Mouse (Mus musculus) lung, embryonic 14.5 days (tissue): Measurements from ENCODE around the gene Msi2. TPM values are rescaled to one million over a fixed set of nuclear protein-coding genes. Genes with fewer than 3 reads are reported as not detected.

ENCODE experiments used
- ATAC-seq: fragments of 200-750 bp; cut with Nextera tagmentation; 2 replicates; pipeline ENCODE4 v1.8.0; 2017; ENCODE audit warnings: mild to moderate bottlenecking, moderate TSS enrichment, moderate library complexity; ENCODE audit not compliant: insufficient read depth
- DNase-seq: peaks from one replicate; pipeline ENCODE4 v3.0.0-alpha.2; 2015
- H3K27ac ChIP-seq: fragments of 300-500 bp; sonication (generic); 2 replicates; pipeline ENCODE4 v1.5.1; 2014; ENCODE audit warnings: low read depth, mild to moderate bottlenecking, moderate library complexity
- H3K27me3 ChIP-seq: fragments of 300-500 bp; sonication (generic); 2 replicates; pipeline ENCODE4 v1.6.1; 2014; ENCODE audit warnings: low read length, control low read depth; ENCODE audit not compliant: insufficient read depth
- H3K36me3 ChIP-seq: fragments of 300-500 bp; sonication (generic); 2 replicates; pipeline ENCODE4 v1.6.1; 2014; ENCODE audit warnings: control low read depth; ENCODE audit not compliant: insufficient read depth
- H3K4me1 ChIP-seq: fragments of 300-500 bp; sonication (generic); 2 replicates; pipeline ENCODE4 v1.6.1; 2014; ENCODE audit warnings: antibody characterized with exemption, control low read depth; ENCODE audit not compliant: insufficient read depth
- H3K4me2 ChIP-seq: fragments of 300-500 bp; sonication (generic); 2 replicates; pipeline ENCODE4 v1.6.1; 2014; ENCODE audit warnings: mild to moderate bottlenecking
- H3K4me3 ChIP-seq: fragments of 300-500 bp; sonication (generic); 2 replicates; pipeline ENCODE4 v1.5.1; 2014; ENCODE audit warnings: low read depth, low read length
- H3K9ac ChIP-seq: fragments of 300-500 bp; sonication (generic); 2 replicates; pipeline ENCODE4 v1.6.1; 2014
- H3K9me3 ChIP-seq: fragments of 300-500 bp; sonication (generic); 2 replicates; pipeline ENCODE4 v1.6.1; 2016; ENCODE audit warnings: low read depth, low read length, control low read depth
- CTCF ChIP-seq: IDR thresholded peaks from 2 replicates; pipeline ENCODE4 v1.5.1; 2016; ENCODE audit warnings: antibody characterized with exemption, low read depth
- WGBS: fragments of 180-500 bp; shearing (Covaris S2); extraction: QIAGEN DNeasy Blood & Tissue Kit; methylation state at CpG from one replicate; pipeline ENCODE4 v1.1.7; 2014; 5-methylcytosine and 5-hydroxymethylcytosine counted together
- polyA plus RNA-seq: library from polyadenylated mRNA; unstranded; fragments of >200 nt; fragmentation: Nextera tagmentation; extraction: Ambion mirVana; gene quantifications from 2 replicates; pipeline ENCODE4 v1.2.1, GENCODE M21; 2014

Msi2 gene
- polyA plus RNA-seq, 1 experiment from 2014 or later: 12.7 TPM

DNA sequence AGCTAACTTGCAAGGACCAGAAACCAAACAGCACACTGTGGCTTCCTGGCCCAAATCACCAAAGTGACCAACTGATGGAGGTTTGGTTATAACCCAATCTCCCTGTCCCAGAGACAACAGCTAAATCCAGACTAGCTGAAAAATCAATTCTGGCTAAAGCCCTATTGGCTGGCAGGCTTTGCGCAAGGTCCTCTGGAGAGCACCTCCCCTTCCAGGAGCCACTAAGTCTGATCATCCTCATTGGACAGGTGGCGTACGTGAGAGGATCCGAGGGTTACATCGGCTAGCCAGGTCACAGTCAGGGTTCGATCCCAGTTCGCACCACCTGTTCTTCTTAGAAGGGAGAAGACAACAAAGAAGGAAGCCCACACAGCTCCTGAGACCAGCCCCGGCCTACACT lies 29.7 kb downstream of the Msi2 start:
- H3K4me2 ChIP-seq: no peak overlapping the region
- no peak overlapping the region for H3K27ac ChIP-seq

DNA sequence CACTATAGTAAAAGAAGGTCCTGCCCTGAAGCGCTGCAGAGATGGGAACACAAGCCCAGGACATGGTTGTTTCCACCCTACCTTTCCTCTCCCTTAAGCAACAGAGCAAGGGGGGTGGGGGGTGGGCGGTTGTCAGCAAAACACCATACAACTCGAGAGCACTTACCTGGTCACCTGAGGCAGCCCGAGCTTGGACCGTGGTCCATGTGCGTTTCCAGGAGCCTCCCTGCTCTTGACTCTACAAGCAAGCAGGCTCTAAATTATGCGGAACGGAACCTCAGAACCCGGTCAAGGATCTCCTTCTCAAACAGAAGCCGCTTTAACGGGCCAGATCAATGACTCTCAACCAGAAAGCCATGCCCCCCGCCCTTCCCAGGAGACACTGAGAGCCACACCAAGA lies 30.6 kb downstream of the Msi2 start:
- WGBS: 62% methylated on average over 12 of the region's 12 CpGs
- ATAC-seq: no peak
- Histone ChIP-seq H3K9ac (no peak overlapping the region), H3K4me1 (peaks cover 23% of the 10 kb centered on the region), H3K27me3 (no peaks in the 10 kb centered on the region), H3K27ac (peak overlapping the region; percentile 72; the same call in 1 of the 2 replicates), H3K9me3 (no peaks in the 10 kb centered on the region), H3K4me2 (no peak overlapping the region), H3K4me3 (no peak overlapping the region), H3K36me3 (peaks cover 23% of the 10 kb centered on the region; the same call in 1 of the 2 replicates)
- DNase-seq: no peak
- TF ChIP-seq CTCF: no peak

More for the DNA sequence above, 29.7 kb downstream of the Msi2 start:
- Histone ChIP-seq H3K36me3 (peaks cover 23% of the 10 kb centered on the region; the same call in 1 of the 2 replicates), H3K27me3 (no peaks in the 10 kb centered on the region), H3K4me3 (no peak overlapping the region), H3K9ac (no peak overlapping the region), H3K9me3 (no peaks in the 10 kb centered on the region), H3K4me1 (peaks cover 25% of the 10 kb centered on the region)
- ATAC-seq (no peak), DNase-seq (no peak)
- no peak for TF ChIP-seq CTCF
- 93% methylated on average over 8 of the region's 8 CpGs for WGBS

DNA sequence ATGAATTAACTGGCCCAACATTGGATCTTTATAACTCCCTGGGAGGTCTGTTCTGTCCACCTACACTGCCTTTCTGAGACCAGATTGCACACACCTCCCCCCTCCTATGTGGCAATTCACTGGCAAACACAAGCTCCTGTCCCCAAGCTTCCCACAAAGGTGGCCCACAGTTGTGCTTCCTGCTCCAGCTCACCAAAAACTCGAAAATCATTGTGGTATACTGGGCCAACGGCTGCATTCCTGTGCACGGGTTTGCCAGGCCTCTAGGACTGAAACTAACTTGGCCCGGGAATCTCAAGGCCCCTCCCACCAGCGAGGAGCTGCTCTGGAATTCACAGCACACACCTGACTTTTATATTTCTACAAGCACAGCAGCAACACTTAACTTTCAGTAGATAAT lies 31.3 kb downstream of the Msi2 start:
- H3K27me3 ChIP-seq: no peaks in the 10 kb centered on the region
- ATAC-seq (no peak), DNase-seq (peak; percentile 66)
- no peak overlapping the region for H3K4me2 ChIP-seq
- peaks cover 23% of the 10 kb centered on the region for H3K4me1 ChIP-seq
- no peak overlapping the region for H3K4me3 ChIP-seq
- WGBS: 55% methylated on average over 5 of the region's 5 CpGs
- TF ChIP-seq CTCF: no peak
- H3K27ac ChIP-seq: peak overlapping the region; percentile 72; the same call in 1 of the 2 replicates
- H3K9me3 ChIP-seq: no peaks in the 10 kb centered on the region
- H3K36me3 ChIP-seq: peaks cover 23% of the 10 kb centered on the region; the same call in 1 of the 2 replicates
- H3K9ac ChIP-seq: no peak overlapping the region

DNA sequence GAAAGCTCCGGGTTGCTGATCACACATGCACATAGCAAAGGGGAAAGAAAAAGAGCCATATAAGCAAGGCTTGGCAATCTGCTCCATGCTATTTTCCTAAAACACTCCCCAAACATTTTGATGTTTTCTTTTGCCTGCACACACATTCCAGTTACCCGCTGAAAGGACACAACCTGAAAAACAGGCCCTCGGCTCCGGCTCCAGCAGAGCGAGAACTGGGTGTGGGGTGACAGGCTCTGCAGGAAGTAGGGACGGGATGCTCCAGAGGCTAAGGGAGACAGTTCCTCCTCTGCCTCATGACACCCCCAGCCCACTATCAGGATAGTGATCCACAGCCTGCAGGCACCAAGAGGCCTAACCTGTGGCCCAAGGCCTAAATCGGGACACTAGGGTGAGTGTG lies 32.3 kb downstream of the Msi2 start:
- WGBS: 65% methylated on average over 7 of the region's 7 CpGs
- H3K9me3 ChIP-seq: no peaks in the 10 kb centered on the region
- no peak overlapping the region for H3K27ac ChIP-seq
- DNase-seq: no peak
- peaks cover 23% of the 10 kb centered on the region for H3K4me1 ChIP-seq
- ATAC-seq: no peak
- peaks cover 23% of the 10 kb centered on the region; the same call in 1 of the 2 replicates for H3K36me3 ChIP-seq
- H3K4me2 ChIP-seq: no peak overlapping the region
- no peak overlapping the region for H3K4me3 ChIP-seq
- H3K9ac ChIP-seq: no peak overlapping the region
- TF ChIP-seq CTCF: no peak
- H3K27me3 ChIP-seq: no peaks in the 10 kb centered on the region

DNA sequence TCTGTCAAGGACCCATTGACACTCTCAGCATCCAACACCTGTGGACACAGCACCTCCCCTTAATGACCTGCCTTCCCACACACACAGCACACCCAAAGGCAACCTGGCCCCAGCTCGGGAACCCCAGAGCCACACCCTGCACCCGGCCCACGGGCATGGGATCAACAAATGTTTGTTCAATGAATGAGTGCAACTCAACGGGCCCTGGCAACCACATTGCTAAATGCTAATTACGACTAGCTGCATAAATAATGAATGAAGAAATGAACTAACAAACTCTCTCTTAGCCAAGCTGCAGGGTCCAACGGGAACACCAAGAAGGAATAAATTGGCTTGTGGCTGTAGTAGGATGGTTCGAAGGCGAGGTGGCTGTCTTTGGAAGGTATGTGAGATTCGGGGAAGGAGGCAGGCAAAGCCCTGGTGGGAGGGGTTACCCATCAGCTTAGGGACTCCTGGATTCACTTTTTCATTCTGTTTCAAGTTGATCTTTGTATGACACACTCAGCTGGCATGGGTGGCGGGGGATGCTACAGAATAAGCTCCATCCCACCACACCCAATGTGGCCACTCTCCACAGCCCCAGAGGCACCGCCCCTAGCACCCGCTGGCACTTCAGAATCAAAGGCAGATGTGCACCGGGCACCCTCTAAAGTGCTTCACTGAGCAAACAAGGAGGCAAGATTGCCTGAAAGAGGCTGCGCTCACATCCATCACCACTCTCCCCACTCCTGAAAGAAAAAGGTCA lies 35.1 kb downstream of the Msi2 start:
- Histone ChIP-seq H3K27ac (no peak overlapping the region), H3K4me3 (no peak overlapping the region), H3K4me1 (peaks cover 3% of the 10 kb centered on the region), H3K9ac (no peak overlapping the region), H3K27me3 (no peaks in the 10 kb centered on the region), H3K36me3 (peaks cover 26% of the 10 kb centered on the region; the same call in 1 of the 2 replicates), H3K4me2 (no peak overlapping the region), H3K9me3 (no peaks in the 10 kb centered on the region)
- WGBS: 56% methylated on average over 14 of the region's 14 CpGs
- ATAC-seq (no peak), DNase-seq (no peak)
- TF ChIP-seq CTCF: no peak

DNA sequence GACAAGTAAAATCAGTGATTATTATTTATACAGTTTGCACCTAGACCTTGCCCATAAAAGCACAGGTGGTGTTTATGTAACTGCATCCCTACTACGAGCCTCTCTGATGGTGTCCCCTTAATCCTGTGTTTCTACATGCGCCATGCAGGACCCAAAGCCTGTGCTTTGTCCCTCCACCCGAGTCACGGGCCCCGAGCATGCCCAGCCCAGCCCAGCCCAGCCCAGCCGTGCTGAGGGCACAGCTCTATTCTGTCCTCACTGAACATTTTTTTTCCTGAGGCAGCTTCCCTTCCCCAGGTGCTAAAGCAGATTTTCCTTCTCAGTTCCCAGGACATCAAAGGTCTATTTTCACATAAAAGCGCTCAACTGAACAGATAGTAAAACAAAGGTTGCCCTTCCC lies 41.0 kb downstream of the Msi2 start:
- ATAC-seq (no peak), DNase-seq (no peak)
- H3K4me2 ChIP-seq: no peak overlapping the region
- WGBS: 78% methylated on average over 7 of the region's 7 CpGs
- no peaks in the 10 kb centered on the region for H3K9me3 ChIP-seq
- H3K4me1 ChIP-seq: no peaks in the 10 kb centered on the region; the same call in none of the 2 replicates
- no peaks in the 10 kb centered on the region for H3K27me3 ChIP-seq
- no peak for TF ChIP-seq CTCF
- H3K27ac ChIP-seq: no peak overlapping the region
- no peak overlapping the region for H3K4me3 ChIP-seq
- H3K9ac ChIP-seq: no peak overlapping the region
- peaks cover 19% of the 10 kb centered on the region for H3K36me3 ChIP-seq

DNA sequence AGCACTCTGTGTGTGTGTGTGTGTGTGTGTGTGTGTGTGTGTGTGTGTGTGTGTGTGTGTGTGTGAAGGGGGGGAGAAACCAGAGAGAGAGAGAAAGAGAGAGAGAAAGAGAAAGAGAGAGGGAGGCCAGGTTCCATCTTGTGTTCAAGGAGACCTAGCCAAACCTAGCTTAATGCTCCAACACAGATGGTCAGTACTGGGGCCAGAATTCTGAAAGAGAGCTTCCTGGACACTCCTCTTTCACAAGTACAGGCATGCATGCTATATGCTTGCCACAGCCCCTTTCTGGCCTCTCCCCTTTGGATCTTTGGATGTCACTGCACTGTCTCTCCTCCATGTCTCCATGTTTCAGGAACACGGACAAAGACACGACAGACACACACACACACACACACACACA lies 41.7 kb downstream of the Msi2 start:
- H3K4me3 ChIP-seq: no peak overlapping the region
- H3K4me2 ChIP-seq: no peak overlapping the region
- WGBS: 71% methylated on average over 2 of the region's 2 CpGs
- peaks cover 23% of the 10 kb centered on the region for H3K36me3 ChIP-seq
- DNase-seq (no peak), ATAC-seq (no peak)
- no peaks in the 10 kb centered on the region for H3K27me3 ChIP-seq
- no peaks in the 10 kb centered on the region for H3K9me3 ChIP-seq
- H3K4me1 ChIP-seq: no peaks in the 10 kb centered on the region; the same call in none of the 2 replicates
- H3K27ac ChIP-seq: no peak overlapping the region
- TF ChIP-seq CTCF: no peak
- H3K9ac ChIP-seq: no peak overlapping the region
